Mouse (Mus musculus): Measurements from ENCODE around the gene Hibadh.

Hibadh gene

GRCm38 (mm10) chr6:52630625-52631024 lies 9.6 kb downstream of the Hibadh start:
- Histone ChIP-seq H3K4me3 (replicated peaks; ENCODE audit: low read length) (no peak overlapping the region), H3K9me3 (ENCODE audit: low read length) (no peaks in the 10 kb centered on the region), H3K27me3 (ENCODE audit: insufficient read depth, low read length) (no peaks in the 10 kb centered on the region), H3K36me3 (ENCODE audit: insufficient read depth, low read length) (peaks cover 59% of the 10 kb centered on the region), H3K4me1 (replicated peaks; ENCODE audit: low read depth, low read length) (peaks cover 8% of the 10 kb centered on the region)
- TF ChIP-seq CTCF (conservative IDR thresholded peaks at IDR 0.05; ENCODE audit: low read length) (no peak), POU5F1 (IDR thresholded peaks at IDR 0.05; ENCODE audit: borderline replicate concordance, low read length) (no peak), NANOG (IDR thresholded peaks at IDR 0.05; ENCODE audit: borderline replicate concordance, low read length) (no peak)

- Histone ChIP-seq H3K4me1 (replicated peaks; ENCODE audit: low read depth, low read length) (peaks cover 9% of the 10 kb centered on the region), H3K36me3 (ENCODE audit: insufficient read depth, low read length) (peaks cover 56% of the 10 kb centered on the region), H3K27me3 (ENCODE audit: insufficient read depth, low read length) (no peaks in the 10 kb centered on the region), H3K9me3 (ENCODE audit: low read length) (no peaks in the 10 kb centered on the region), H3K4me3 (replicated peaks; ENCODE audit: low read length) (no peak overlapping the region)
- TF ChIP-seq POU5F1 (IDR thresholded peaks at IDR 0.05; ENCODE audit: borderline replicate concordance, low read length), result no peak
- TF ChIP-seq CTCF (conservative IDR thresholded peaks at IDR 0.05; ENCODE audit: low read length), result no peak
- TF ChIP-seq NANOG (IDR thresholded peaks at IDR 0.05; ENCODE audit: borderline replicate concordance, low read length), result no peak
Observed at GRCm38 (mm10) chr6:52629180-52629579, 11.0 kb downstream of the Hibadh start.

DNA sequence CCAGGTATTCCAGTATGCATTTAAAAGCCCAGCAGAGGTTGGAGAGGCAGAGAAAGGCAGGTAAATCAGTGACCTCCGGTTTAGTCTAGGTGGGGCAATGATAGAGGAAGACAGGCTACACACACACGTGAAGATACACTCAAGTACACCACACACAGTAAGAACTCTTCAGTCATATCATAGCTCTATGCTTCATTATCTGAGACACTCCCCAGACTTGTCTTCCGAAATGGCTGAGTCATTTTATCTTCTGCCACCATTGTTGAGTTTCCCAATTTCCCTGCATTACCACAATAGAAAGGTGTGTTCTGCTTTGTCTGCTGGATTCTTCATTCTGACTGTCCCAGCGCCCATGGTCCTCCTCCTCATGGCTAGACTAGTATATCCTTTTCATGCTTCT lies 13.5 kb downstream of the Hibadh start:
- TF ChIP-seq POU5F1 (IDR thresholded peaks at IDR 0.05; ENCODE audit: borderline replicate concordance, low read length) (no peak), NANOG (IDR thresholded peaks at IDR 0.05; ENCODE audit: borderline replicate concordance, low read length) (no peak), CTCF (conservative IDR thresholded peaks at IDR 0.05; ENCODE audit: low read length) (no peak)
- Histone ChIP-seq H3K9me3 (ENCODE audit: low read length) (no peaks in the 10 kb centered on the region), H3K4me1 (replicated peaks; ENCODE audit: low read depth, low read length) (peaks cover 9% of the 10 kb centered on the region), H3K27me3 (ENCODE audit: insufficient read depth, low read length) (no peaks in the 10 kb centered on the region), H3K4me3 (replicated peaks; ENCODE audit: low read length) (no peak overlapping the region), H3K36me3 (ENCODE audit: insufficient read depth, low read length) (peaks cover 68% of the 10 kb centered on the region)

- Histone ChIP-seq H3K27me3 (ENCODE audit: insufficient read depth, low read length) (no peaks in the 10 kb centered on the region), H3K4me1 (replicated peaks; ENCODE audit: low read depth, low read length) (peaks cover 9% of the 10 kb centered on the region), H3K4me3 (replicated peaks; ENCODE audit: low read length) (no peak overlapping the region), H3K36me3 (ENCODE audit: insufficient read depth, low read length) (peaks cover 71% of the 10 kb centered on the region), H3K9me3 (ENCODE audit: low read length) (no peaks in the 10 kb centered on the region)
- TF ChIP-seq CTCF (conservative IDR thresholded peaks at IDR 0.05; ENCODE audit: low read length), result no peak
- no peak for TF ChIP-seq POU5F1 (IDR thresholded peaks at IDR 0.05; ENCODE audit: borderline replicate concordance, low read length)
- no peak for TF ChIP-seq NANOG (IDR thresholded peaks at IDR 0.05; ENCODE audit: borderline replicate concordance, low read length)
Observed at GRCm38 (mm10) chr6:52623741-52624140, 16.4 kb downstream of the Hibadh start.

DNA sequence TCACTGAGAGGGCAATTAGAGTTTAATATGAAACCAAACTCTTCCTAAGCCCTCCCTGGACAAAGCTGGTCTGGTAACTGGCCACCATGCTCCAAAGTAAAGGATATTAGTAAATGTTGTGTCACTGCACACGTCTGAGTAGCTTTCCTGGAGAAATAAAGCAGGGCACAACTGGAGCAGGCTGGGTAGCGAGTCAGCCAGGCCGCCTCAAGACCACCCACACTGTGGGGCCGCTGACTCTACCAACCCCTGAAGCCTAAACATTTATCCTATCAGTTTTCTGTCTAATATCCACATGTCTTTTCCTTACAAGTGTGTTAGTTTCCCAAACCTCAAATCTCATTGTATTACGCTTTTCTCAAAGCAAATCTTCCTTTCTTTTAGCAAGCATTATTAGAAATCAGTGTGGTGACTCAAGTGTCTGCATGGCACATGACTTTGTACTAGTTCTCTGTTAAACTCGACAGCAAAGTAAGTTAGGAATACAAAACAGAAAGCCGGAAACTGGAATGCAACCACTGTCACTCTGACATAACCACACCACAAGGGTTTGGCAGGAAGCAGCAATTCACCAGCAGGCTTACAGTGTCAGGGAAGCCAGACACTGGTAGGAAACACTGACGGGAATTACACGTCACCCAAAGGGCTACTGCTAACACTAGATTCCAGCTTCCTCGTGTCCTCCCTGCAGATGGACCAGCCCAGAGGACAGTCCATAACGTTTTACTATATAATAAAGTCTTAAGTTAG lies 18.3 kb downstream of the Hibadh start:
- Histone ChIP-seq H3K4me1 (replicated peaks; ENCODE audit: low read depth, low read length) (peaks cover 8% of the 10 kb centered on the region), H3K27me3 (ENCODE audit: insufficient read depth, low read length) (no peaks in the 10 kb centered on the region)
- no peak for TF ChIP-seq NANOG (IDR thresholded peaks at IDR 0.05; ENCODE audit: borderline replicate concordance, low read length)
- no peak for TF ChIP-seq CTCF (conservative IDR thresholded peaks at IDR 0.05; ENCODE audit: low read length)
- TF ChIP-seq POU5F1 (IDR thresholded peaks at IDR 0.05; ENCODE audit: borderline replicate concordance, low read length), result no peak

DNA sequence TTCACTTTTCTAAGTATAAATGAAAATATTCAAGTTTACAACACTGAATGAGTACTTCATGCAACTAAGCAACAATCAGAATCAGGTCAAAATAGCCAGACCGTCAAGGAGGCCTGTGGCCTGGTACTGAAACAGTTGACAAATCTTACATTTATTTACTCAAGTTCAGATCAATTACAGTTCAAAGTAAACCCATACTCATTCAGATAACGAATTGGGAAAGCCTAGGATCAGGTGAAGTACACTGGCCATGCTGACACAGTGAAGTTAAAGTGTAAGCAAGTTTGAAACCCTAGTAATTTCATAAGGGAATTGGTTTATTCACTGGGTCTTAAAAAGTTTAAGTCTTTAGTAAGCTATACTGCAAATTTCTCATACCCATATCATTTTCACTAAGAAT lies 20.1 kb downstream of the Hibadh start:
- H3K27me3 ChIP-seq (ENCODE audit: insufficient read depth, low read length), result no peaks in the 10 kb centered on the region
- H3K4me3 ChIP-seq (replicated peaks; ENCODE audit: low read length), result no peak overlapping the region

More for the DNA sequence above, 18.3 kb downstream of the Hibadh start:
- H3K4me3 ChIP-seq (replicated peaks; ENCODE audit: low read length), result no peak overlapping the region
- H3K9me3 ChIP-seq (ENCODE audit: low read length), result no peaks in the 10 kb centered on the region
- H3K36me3 ChIP-seq (ENCODE audit: insufficient read depth, low read length), result peaks cover 73% of the 10 kb centered on the region

GRCm38 (mm10) chr6:52609626-52610352 lies 30.4 kb downstream of the Hibadh start:
- Histone ChIP-seq H3K4me1 (replicated peaks; ENCODE audit: low read depth, low read length) (peaks cover 4% of the 10 kb centered on the region), H3K27me3 (ENCODE audit: insufficient read depth, low read length) (no peaks in the 10 kb centered on the region), H3K9me3 (ENCODE audit: low read length) (no peaks in the 10 kb centered on the region), H3K36me3 (ENCODE audit: insufficient read depth, low read length) (peaks cover 55% of the 10 kb centered on the region), H3K4me3 (replicated peaks; ENCODE audit: low read length) (no peak overlapping the region)
- TF ChIP-seq CTCF (conservative IDR thresholded peaks at IDR 0.05; ENCODE audit: low read length), result no peak
- TF ChIP-seq POU5F1 (IDR thresholded peaks at IDR 0.05; ENCODE audit: borderline replicate concordance, low read length), result no peak
- no peak for TF ChIP-seq NANOG (IDR thresholded peaks at IDR 0.05; ENCODE audit: borderline replicate concordance, low read length)

More for the DNA sequence above, 20.1 kb downstream of the Hibadh start:
- TF ChIP-seq CTCF (conservative IDR thresholded peaks at IDR 0.05; ENCODE audit: low read length), result no peak
- Histone ChIP-seq H3K9me3 (ENCODE audit: low read length) (no peaks in the 10 kb centered on the region), H3K36me3 (ENCODE audit: insufficient read depth, low read length) (peaks cover 68% of the 10 kb centered on the region), H3K4me1 (replicated peaks; ENCODE audit: low read depth, low read length) (no peaks in the 10 kb centered on the region)

- TF ChIP-seq POU5F1 (IDR thresholded peaks at IDR 0.05; ENCODE audit: borderline replicate concordance, low read length), result no peak
- TF ChIP-seq CTCF (conservative IDR thresholded peaks at IDR 0.05; ENCODE audit: low read length), result no peak
- no peak for TF ChIP-seq NANOG (IDR thresholded peaks at IDR 0.05; ENCODE audit: borderline replicate concordance, low read length)
Observed at GRCm38 (mm10) chr6:52608121-52608520, 32.1 kb downstream of the Hibadh start.

More at GRCm38 (mm10) chr6:52608121-52608520, 32.1 kb downstream of the Hibadh start:
- H3K27me3 ChIP-seq (ENCODE audit: insufficient read depth, low read length), result no peaks in the 10 kb centered on the region
- peaks cover 55% of the 10 kb centered on the region for H3K36me3 ChIP-seq (ENCODE audit: insufficient read depth, low read length)
- H3K4me3 ChIP-seq (replicated peaks; ENCODE audit: low read length), result no peak overlapping the region
- H3K4me1 ChIP-seq (replicated peaks; ENCODE audit: low read depth, low read length), result peaks cover 13% of the 10 kb centered on the region
- no peaks in the 10 kb centered on the region for H3K9me3 ChIP-seq (ENCODE audit: low read length)

Measured in E14TG2a.4 (cell line).